Mouse (Mus musculus) neural tube, embryonic 14.5 days (tissue): ENCODE data around the gene Gm10428. TPM values are rescaled to one million over a fixed set of nuclear protein-coding genes. Genes with fewer than 3 reads are reported as not detected.

Experiments used
- ATAC-seq: fragments of 200-750 bp; cut with Nextera tagmentation; 2 replicates; pipeline ENCODE4 v1.8.0; 2017; ENCODE audit warnings: low read depth, mild to moderate bottlenecking, moderate TSS enrichment, moderate library complexity
- H3K27ac ChIP-seq: fragments of 300-500 bp; sonication (generic); 2 replicates; pipeline ENCODE4 v1.5.1; 2014; ENCODE audit warnings: low read depth, mild to moderate bottlenecking, control low read depth, low read length, moderate library complexity, mixed read lengths
- H3K27me3 ChIP-seq: fragments of 300-500 bp; sonication (generic); 2 replicates; pipeline ENCODE4 v1.6.1; 2014; ENCODE audit warnings: low read length; ENCODE audit not compliant: control insufficient read depth, insufficient read depth
- H3K36me3 ChIP-seq: fragments of 300-500 bp; sonication (generic); 2 replicates; pipeline ENCODE4 v1.6.1; 2014; ENCODE audit warnings: low read length, mixed read lengths; ENCODE audit not compliant: control insufficient read depth, insufficient read depth
- H3K4me1 ChIP-seq: fragments of 300-500 bp; sonication (generic); 2 replicates; pipeline ENCODE4 v1.6.1; 2014; ENCODE audit warnings: low read length; ENCODE audit not compliant: control insufficient read depth, insufficient read depth
- H3K4me2 ChIP-seq: fragments of 300-500 bp; sonication (generic); 2 replicates; pipeline ENCODE4 v1.6.1; 2014; ENCODE audit warnings: mild to moderate bottlenecking, low read depth, low read length, control low read depth
- H3K4me3 ChIP-seq: fragments of 300-500 bp; sonication (generic); 2 replicates; pipeline ENCODE4 v1.5.1; 2014; ENCODE audit warnings: low read depth, low read length, control low read depth, mixed read lengths
- H3K9ac ChIP-seq: fragments of 300-500 bp; sonication (generic); replicated peaks from 2 replicates; pipeline ENCODE4 v1.6.1; 2014; ENCODE audit warnings: low read depth, mild to moderate bottlenecking, control low read depth, low read length, mixed read lengths
- H3K9me3 ChIP-seq: fragments of 300-500 bp; sonication (generic); 2 replicates; pipeline ENCODE4 v1.6.1; 2016; ENCODE audit warnings: low read length; ENCODE audit not compliant: control insufficient read depth
- whole genome bisulfite sequencing: fragments of 180-500 bp; shearing (Covaris S2); extraction: QIAGEN DNeasy Blood & Tissue Kit; methylation state at CpG from one replicate; pipeline ENCODE4 v1.1.7; 2014; 5-methylcytosine and 5-hydroxymethylcytosine counted together
- polyA plus RNA-seq: library from polyadenylated mRNA; unstranded; fragments of >200 nt; fragmentation: Nextera tagmentation; extraction: Ambion mirVana; gene quantifications from 2 replicates; pipeline ENCODE4 v1.2.1, GENCODE M21; 2014

The Gm10428 gene
- not detected in 2 replicates for polyA plus RNA-seq

- Histone ChIP-seq H3K4me2 (no peak within 1 kb of the TSS), H3K36me3 (no peaks in the 10 kb centered on the region), H3K9ac (no peak within 1 kb of the TSS), H3K4me3 (no peak within 1 kb of the TSS), H3K4me1 (no peaks in the 10 kb centered on the region), H3K27me3 (no peaks in the 10 kb centered on the region), H3K9me3 (no peaks in the 10 kb centered on the region), H3K27ac (no peak within 1 kb of the TSS)
- no peak for ATAC-seq
- 89% methylated on average over 8 of the region's 8 CpGs for WGBS
Measured at GRCm38 (mm10) chr11:62752780-62753179, at the start of gene Gm10428. Gene Gm10428 (plus strand): TSS chr11:62753100.

- Histone ChIP-seq H3K36me3 (0 out of 2 replicates have a peak, but pooled peaks cover 3% of the 10 kb centered on the region), H3K9me3 (no peaks in the 10 kb centered on the region), H3K4me3 (no peak overlapping the region), H3K4me2 (no peak overlapping the region), H3K4me1 (no peaks in the 10 kb centered on the region), H3K9ac (no peak overlapping the region), H3K27me3 (no peaks in the 10 kb centered on the region), H3K27ac (no peak overlapping the region)
- no peak for ATAC-seq
- WGBS, result 89% methylated on average over 2 of the region's 2 CpGs
Measured at GRCm38 (mm10) chr11:62706141-62706540, 46.8 kb upstream of the Gm10428 start.

- no peak overlapping the region for H3K4me2 ChIP-seq
- WGBS, result 80% methylated on average over 7 of the region's 7 CpGs
- no peaks in the 10 kb centered on the region for H3K27me3 ChIP-seq
- no peak for ATAC-seq
- no peak overlapping the region for H3K4me3 ChIP-seq
- H3K36me3 ChIP-seq, result peaks cover 13% of the 10 kb centered on the region; the same call in 1 of the 2 replicates
- no peak overlapping the region for H3K27ac ChIP-seq
- no peaks in the 10 kb centered on the region for H3K9me3 ChIP-seq
- H3K9ac ChIP-seq, result no peak overlapping the region
- no peaks in the 10 kb centered on the region for H3K4me1 ChIP-seq
Measured at GRCm38 (mm10) chr11:62708252-62708651, 44.6 kb upstream of the Gm10428 start.

GRCm38 (mm10) chr11:62710657-62711056 lies 42.2 kb upstream of the Gm10428 start:
- 95% methylated on average over 5 of the region's 5 CpGs for WGBS
- Histone ChIP-seq H3K27me3 (no peaks in the 10 kb centered on the region), H3K9me3 (no peaks in the 10 kb centered on the region), H3K36me3 (peaks cover 31% of the 10 kb centered on the region), H3K4me2 (no peak overlapping the region), H3K4me3 (no peak overlapping the region), H3K9ac (no peak overlapping the region), H3K4me1 (no peaks in the 10 kb centered on the region), H3K27ac (no peak overlapping the region)
- no peak for ATAC-seq

- Histone ChIP-seq H3K9me3 (no peaks in the 10 kb centered on the region), H3K4me3 (no peak overlapping the region), H3K4me2 (no peak overlapping the region), H3K27me3 (no peaks in the 10 kb centered on the region), H3K4me1 (peaks cover 11% of the 10 kb centered on the region), H3K36me3 (peaks cover 29% of the 10 kb centered on the region; the same call in 1 of the 2 replicates), H3K27ac (no peak overlapping the region), H3K9ac (no peak overlapping the region)
- no peak for ATAC-seq
- 94% methylated on average over 8 of the region's 8 CpGs for WGBS
Measured at GRCm38 (mm10) chr11:62728276-62728675, 24.6 kb upstream of the Gm10428 start.

GRCm38 (mm10) chr11:62731311-62732021 lies 21.4 kb upstream of the Gm10428 start, which contains the start of gene Zfp287:
Gene Zfp287 (minus strand): TSS chr11:62731905.
- H3K4me1 ChIP-seq, result peaks cover 11% of the 10 kb centered on the region
- peak; percentile 99 for ATAC-seq
- H3K36me3 ChIP-seq, result peaks cover 13% of the 10 kb centered on the region; the same call in 1 of the 2 replicates
- no peaks in the 10 kb centered on the region for H3K27me3 ChIP-seq
- peak within 1 kb of the TSS; percentile 91 for H3K27ac ChIP-seq
- H3K9me3 ChIP-seq, result no peaks in the 10 kb centered on the region
- peak within 1 kb of the TSS; percentile 81 for H3K9ac ChIP-seq
- H3K4me3 ChIP-seq, result peak within 1 kb of the TSS; percentile 80
- H3K4me2 ChIP-seq, result peak within 1 kb of the TSS; percentile 68
- 1% methylated on average over 47 of the region's 48 CpGs for WGBS

GRCm38 (mm10) chr11:62732022-62732387 lies 20.9 kb upstream of the Gm10428 start:
- H3K4me2 ChIP-seq, result peak overlapping the region; percentile 68
- no peaks in the 10 kb centered on the region for H3K9me3 ChIP-seq
- peaks cover 11% of the 10 kb centered on the region for H3K4me1 ChIP-seq
- H3K27me3 ChIP-seq, result no peaks in the 10 kb centered on the region
- ATAC-seq, result peak; percentile 52
- peak overlapping the region; percentile 80 for H3K4me3 ChIP-seq
- no peak overlapping the region for H3K27ac ChIP-seq
- peaks cover 13% of the 10 kb centered on the region; the same call in 1 of the 2 replicates for H3K36me3 ChIP-seq
- no peak overlapping the region for H3K9ac ChIP-seq
- 9% methylated on average over 5 of the region's 5 CpGs for WGBS

GRCm38 (mm10) chr11:62732665-62733064 lies 20.2 kb upstream of the Gm10428 start:
- Histone ChIP-seq H3K4me1 (peaks cover 11% of the 10 kb centered on the region), H3K4me3 (no peak overlapping the region), H3K27me3 (no peaks in the 10 kb centered on the region), H3K9ac (no peak overlapping the region), H3K36me3 (peaks cover 9% of the 10 kb centered on the region; the same call in 1 of the 2 replicates), H3K4me2 (no peak overlapping the region), H3K27ac (no peak overlapping the region), H3K9me3 (no peaks in the 10 kb centered on the region)
- 87% methylated on average over 3 of the region's 3 CpGs for WGBS
- ATAC-seq, result no peak

- ATAC-seq, result no peak
- Histone ChIP-seq H3K9ac (no peak overlapping the region), H3K27ac (no peak overlapping the region), H3K4me3 (no peak overlapping the region), H3K4me1 (no peaks in the 10 kb centered on the region), H3K36me3 (no peaks in the 10 kb centered on the region), H3K4me2 (no peak overlapping the region), H3K27me3 (no peaks in the 10 kb centered on the region), H3K9me3 (no peaks in the 10 kb centered on the region)
- WGBS, result 85% methylated on average over 2 of the region's 2 CpGs
Measured at GRCm38 (mm10) chr11:62741186-62741585, 11.7 kb upstream of the Gm10428 start.
